Mouse (Mus musculus): Measurements from ENCODE around the gene Ngf. TPM values are rescaled to one million over a fixed set of nuclear protein-coding genes. Genes with fewer than 3 reads are reported as not detected.

The Ngf gene
- polyA plus RNA-seq, 1 experiment from 2014 or later, result 0.26 TPM

- 81% methylated on average over 8 of the region's 8 CpGs for WGBS
- Histone ChIP-seq H3K9me3 (replicated peaks) (no peaks in the 10 kb centered on the region), H3K4me3 (no peak overlapping the region), H3K4me2 (no peak overlapping the region), H3K4me1 (replicated peaks) (no peaks in the 10 kb centered on the region), H3K27me3 (replicated peaks) (no peaks in the 10 kb centered on the region), H3K27ac (ENCODE audit: poor library complexity, severe bottlenecking) (no peak overlapping the region), H3K9ac (no peak overlapping the region), H3K36me3 (no peaks in the 10 kb centered on the region)
- ATAC-seq (ENCODE audit: insufficient number of reproducible peaks, low FRiP score), result no peak
Observed at GRCm38 (mm10) chr3:102507666-102508260, 38.0 kb downstream of the Ngf start.

GRCm38 (mm10) chr3:102508455-102508854, 38.7 kb downstream of the Ngf start:
- Histone ChIP-seq H3K36me3 (no peaks in the 10 kb centered on the region), H3K27me3 (replicated peaks) (no peaks in the 10 kb centered on the region), H3K4me1 (replicated peaks) (no peaks in the 10 kb centered on the region), H3K27ac (ENCODE audit: poor library complexity, severe bottlenecking) (no peak overlapping the region), H3K9me3 (replicated peaks) (no peaks in the 10 kb centered on the region), H3K4me3 (no peak overlapping the region), H3K4me2 (no peak overlapping the region), H3K9ac (no peak overlapping the region)
- 62% methylated on average over 9 of the region's 9 CpGs for WGBS
- ATAC-seq (ENCODE audit: insufficient number of reproducible peaks, low FRiP score), result no peak

- Histone ChIP-seq H3K27me3 (replicated peaks) (no peaks in the 10 kb centered on the region), H3K4me2 (no peak overlapping the region), H3K27ac (ENCODE audit: poor library complexity, severe bottlenecking) (no peak overlapping the region), H3K9me3 (replicated peaks) (no peaks in the 10 kb centered on the region), H3K9ac (no peak overlapping the region), H3K4me3 (no peak overlapping the region), H3K4me1 (replicated peaks) (no peaks in the 10 kb centered on the region), H3K36me3 (no peaks in the 10 kb centered on the region)
- no peak for ATAC-seq (ENCODE audit: insufficient number of reproducible peaks, low FRiP score)
- 72% methylated on average over 3 of the region's 3 CpGs for WGBS
Observed at GRCm38 (mm10) chr3:102509601-102510000, 39.9 kb downstream of the Ngf start.

GRCm38 (mm10) chr3:102516937-102517336, 47.2 kb downstream of the Ngf start:
- H3K4me3 ChIP-seq, result no peak overlapping the region
- peaks cover 5% of the 10 kb centered on the region for H3K4me1 ChIP-seq (replicated peaks)
- 0 out of 2 replicates have a peak, but pooled peaks cover 8% of the 10 kb centered on the region for H3K27me3 ChIP-seq (replicated peaks)
- no peak for ATAC-seq (ENCODE audit: insufficient number of reproducible peaks, low FRiP score)
- no peaks in the 10 kb centered on the region for H3K36me3 ChIP-seq
- H3K9me3 ChIP-seq (replicated peaks), result no peaks in the 10 kb centered on the region
- H3K9ac ChIP-seq, result no peak overlapping the region
- WGBS, result 72% methylated on average over 4 of the region's 4 CpGs
- H3K4me2 ChIP-seq, result no peak overlapping the region
- no peak overlapping the region for H3K27ac ChIP-seq (ENCODE audit: poor library complexity, severe bottlenecking)

GRCm38 (mm10) chr3:102521061-102521460, 51.3 kb downstream of the Ngf start:
- Histone ChIP-seq H3K9me3 (replicated peaks) (no peaks in the 10 kb centered on the region), H3K4me3 (no peak overlapping the region), H3K36me3 (no peaks in the 10 kb centered on the region), H3K4me1 (replicated peaks) (peaks cover 5% of the 10 kb centered on the region), H3K27me3 (replicated peaks) (0 out of 2 replicates have a peak, but pooled peaks cover 8% of the 10 kb centered on the region), H3K4me2 (no peak overlapping the region), H3K9ac (no peak overlapping the region), H3K27ac (ENCODE audit: poor library complexity, severe bottlenecking) (no peak overlapping the region)
- 58% methylated on average over 5 of the region's 5 CpGs for WGBS
- ATAC-seq (ENCODE audit: insufficient number of reproducible peaks, low FRiP score), result no peak

- Histone ChIP-seq H3K9ac (no peak overlapping the region), H3K36me3 (no peaks in the 10 kb centered on the region), H3K4me3 (no peak overlapping the region), H3K27me3 (replicated peaks) (0 out of 2 replicates have a peak, but pooled peaks cover 3% of the 10 kb centered on the region), H3K9me3 (replicated peaks) (no peaks in the 10 kb centered on the region), H3K4me2 (no peak overlapping the region), H3K4me1 (replicated peaks) (peaks cover 27% of the 10 kb centered on the region), H3K27ac (ENCODE audit: poor library complexity, severe bottlenecking) (no peak overlapping the region)
- ATAC-seq (ENCODE audit: insufficient number of reproducible peaks, low FRiP score), result no peak
- WGBS, result 74% methylated on average over 2 of the region's 2 CpGs
Observed at GRCm38 (mm10) chr3:102523711-102524110, 54.0 kb downstream of the Ngf start.

- H3K4me3 ChIP-seq, result no peak overlapping the region
Observed at GRCm38 (mm10) chr3:102524951-102525350, 55.2 kb downstream of the Ngf start.

GRCm38 (mm10) chr3:102525856-102526255, 56.1 kb downstream of the Ngf start:
- Histone ChIP-seq H3K4me2 (peak overlapping the region; percentile 50), H3K4me3 (no peak overlapping the region), H3K27ac (ENCODE audit: poor library complexity, severe bottlenecking) (no peak overlapping the region), H3K9ac (no peak overlapping the region), H3K9me3 (replicated peaks) (no peaks in the 10 kb centered on the region), H3K4me1 (replicated peaks) (peaks cover 22% of the 10 kb centered on the region; the same call in 1 of the 2 replicates), H3K36me3 (no peaks in the 10 kb centered on the region), H3K27me3 (replicated peaks) (0 out of 2 replicates have a peak, but pooled peaks cover 3% of the 10 kb centered on the region)
- ATAC-seq (ENCODE audit: insufficient number of reproducible peaks, low FRiP score), result no peak
- WGBS, result 65% methylated on average over 8 of the region's 8 CpGs

More at GRCm38 (mm10) chr3:102524951-102525350, 55.2 kb downstream of the Ngf start:
- Histone ChIP-seq H3K4me1 (replicated peaks) (peaks cover 27% of the 10 kb centered on the region), H3K4me2 (no peak overlapping the region), H3K27ac (ENCODE audit: poor library complexity, severe bottlenecking) (no peak overlapping the region), H3K9me3 (replicated peaks) (no peaks in the 10 kb centered on the region), H3K27me3 (replicated peaks) (0 out of 2 replicates have a peak, but pooled peaks cover 3% of the 10 kb centered on the region), H3K9ac (no peak overlapping the region), H3K36me3 (no peaks in the 10 kb centered on the region)
- 58% methylated on average over 7 of the region's 7 CpGs for WGBS
- no peak for ATAC-seq (ENCODE audit: insufficient number of reproducible peaks, low FRiP score)

GRCm38 (mm10) chr3:102526481-102526880, 56.8 kb downstream of the Ngf start:
- Histone ChIP-seq H3K27me3 (replicated peaks) (0 out of 2 replicates have a peak, but pooled peaks cover 3% of the 10 kb centered on the region), H3K36me3 (no peaks in the 10 kb centered on the region), H3K27ac (ENCODE audit: poor library complexity, severe bottlenecking) (no peak overlapping the region), H3K9me3 (replicated peaks) (no peaks in the 10 kb centered on the region), H3K4me1 (replicated peaks) (peaks cover 22% of the 10 kb centered on the region; the same call in 1 of the 2 replicates), H3K9ac (no peak overlapping the region), H3K4me2 (peak overlapping the region; percentile 50), H3K4me3 (no peak overlapping the region; the same call in 1 of the 2 replicates)
- WGBS, result 44% methylated on average over 6 of the region's 6 CpGs
- ATAC-seq (ENCODE audit: insufficient number of reproducible peaks, low FRiP score), result peak; percentile 33; the same call in 1 of the 2 replicates

GRCm38 (mm10) chr3:102534744-102535143, 65.0 kb downstream of the Ngf start:
- H3K4me3 ChIP-seq, result no peak overlapping the region
- no peak overlapping the region for H3K27ac ChIP-seq (ENCODE audit: poor library complexity, severe bottlenecking)

GRCm38 (mm10) chr3:102543646-102544045, 73.9 kb downstream of the Ngf start:
- Histone ChIP-seq H3K4me2 (no peak overlapping the region), H3K27ac (ENCODE audit: poor library complexity, severe bottlenecking) (no peak overlapping the region), H3K9me3 (replicated peaks) (0 out of 2 replicates have a peak, but pooled peaks cover 2% of the 10 kb centered on the region), H3K9ac (no peak overlapping the region), H3K27me3 (replicated peaks) (no peaks in the 10 kb centered on the region), H3K4me3 (no peak overlapping the region), H3K4me1 (replicated peaks) (0 out of 2 replicates have a peak, but pooled peaks cover 4% of the 10 kb centered on the region), H3K36me3 (no peaks in the 10 kb centered on the region)
- no peak for ATAC-seq (ENCODE audit: insufficient number of reproducible peaks, low FRiP score)
- 77% methylated on average over 5 of the region's 5 CpGs for WGBS

More at GRCm38 (mm10) chr3:102534744-102535143, 65.0 kb downstream of the Ngf start:
- Histone ChIP-seq H3K9ac (no peak overlapping the region), H3K36me3 (no peaks in the 10 kb centered on the region), H3K27me3 (replicated peaks) (no peaks in the 10 kb centered on the region), H3K4me1 (replicated peaks) (no peaks in the 10 kb centered on the region), H3K9me3 (replicated peaks) (no peaks in the 10 kb centered on the region), H3K4me2 (no peak overlapping the region)
- WGBS, result 89% methylated on average over 1 of the region's 1 CpGs
- no peak for ATAC-seq (ENCODE audit: insufficient number of reproducible peaks, low FRiP score)

Measured in heart, embryonic 12.5 days (tissue).